Mouse (Mus musculus) intestine, embryonic 16.5 days (tissue): ENCODE measurements around the gene Nynrin. TPM values are rescaled to one million over a fixed set of nuclear protein-coding genes. Genes with fewer than 3 reads are reported as not detected.
A peak's percentile ranks its signal among the peaks of the same experiment; 100 is the strongest.

Experiments
- ATAC-seq: fragments of 200-750 bp; cut with Nextera tagmentation; 2 replicates; pipeline ENCODE4 v1.8.0; 2017; ENCODE audit warnings: moderate TSS enrichment, moderate library complexity
- H3K27ac ChIP-seq: fragments of 300-500 bp; sonication (generic); 2 replicates; pipeline ENCODE4 v1.5.1; 2014; ENCODE audit warnings: mild to moderate bottlenecking, low read length
- H3K27me3 ChIP-seq: fragments of 300-500 bp; sonication (generic); replicated peaks from 2 replicates; pipeline ENCODE4 v1.6.1; 2014; ENCODE audit warnings: low read length, control low read depth, mixed read lengths; ENCODE audit not compliant: control insufficient read depth, insufficient read depth
- H3K36me3 ChIP-seq: fragments of 300-500 bp; sonication (generic); 2 replicates; pipeline ENCODE4 v1.6.1; 2014; ENCODE audit warnings: low read length, control low read depth; ENCODE audit not compliant: control insufficient read depth, insufficient read depth
- H3K4me1 ChIP-seq: fragments of 300-500 bp; sonication (generic); 2 replicates; pipeline ENCODE4 v1.6.1; 2014; ENCODE audit warnings: low read length, control low read depth, mixed read lengths; ENCODE audit not compliant: control insufficient read depth, insufficient read depth
- H3K4me2 ChIP-seq: fragments of 300-500 bp; sonication (generic); 2 replicates; pipeline ENCODE4 v1.6.1; 2014; ENCODE audit warnings: low read depth, low read length, control low read depth
- H3K4me3 ChIP-seq: fragments of 300-500 bp; sonication (generic); 2 replicates; pipeline ENCODE4 v1.5.1; 2014; ENCODE audit warnings: mild to moderate bottlenecking, low read length
- H3K9ac ChIP-seq: fragments of 300-500 bp; sonication (generic); 2 replicates; pipeline ENCODE4 v1.6.1; 2014; ENCODE audit warnings: low read depth, low read length
- H3K9me3 ChIP-seq: fragments of 300-500 bp; sonication (generic); 2 replicates; pipeline ENCODE4 v1.6.1; 2016; ENCODE audit warnings: low read length, control low read depth; ENCODE audit not compliant: control insufficient read depth
- WGBS: fragments of 180-500 bp; shearing (Covaris S2); extraction: QIAGEN DNeasy Blood & Tissue Kit; methylation state at CpG from one replicate; pipeline ENCODE4 v1.1.7; 2014; 5-methylcytosine and 5-hydroxymethylcytosine counted together
- polyA plus RNA-seq: library from polyadenylated mRNA; unstranded; fragments of >200 nt; fragmentation: Nextera tagmentation; extraction: Ambion mirVana; gene quantifications from 2 replicates; pipeline ENCODE4 v1.2.1, GENCODE M21; 2015

Nynrin gene
- polyA plus RNA-seq, 1 experiment from 2014 or later: 12.6 TPM

DNA sequence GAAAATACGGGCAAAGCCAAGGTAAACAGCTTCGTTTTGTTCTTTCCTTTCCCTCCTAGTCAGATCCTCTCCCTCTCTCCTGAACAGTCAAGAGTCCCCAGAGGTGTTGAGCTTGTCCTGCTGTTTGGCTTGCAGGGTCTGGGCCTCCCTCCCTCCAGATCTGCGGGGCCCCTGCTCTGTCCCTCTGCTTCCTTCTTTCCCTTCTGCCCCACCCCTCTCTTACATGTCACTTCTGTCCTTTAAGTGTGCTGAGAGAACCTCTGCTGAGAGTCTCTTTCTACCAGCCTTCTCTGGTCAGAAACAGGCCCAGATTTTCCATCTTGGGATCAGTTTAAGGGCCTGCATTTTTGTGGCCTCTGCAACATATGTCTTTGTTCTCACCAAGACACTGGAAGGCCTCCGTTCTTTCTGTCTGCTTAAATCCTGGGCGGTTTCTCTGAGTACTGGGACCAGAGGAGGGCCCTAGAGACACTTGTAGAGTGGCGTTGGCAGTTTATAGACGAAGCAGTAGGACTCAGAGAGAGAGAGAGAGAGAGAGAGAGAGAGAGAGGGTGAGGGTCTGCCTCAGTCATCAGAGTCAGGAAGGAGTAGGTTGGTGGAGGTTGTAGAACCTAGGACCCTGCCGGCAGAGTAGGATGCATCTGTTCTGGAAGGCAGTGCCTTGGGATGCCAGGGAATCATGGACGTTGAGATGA, 743 bp downstream of the Nynrin start:
- peak overlapping the region; percentile 97 for H3K27ac ChIP-seq
- H3K9ac ChIP-seq: peak overlapping the region; percentile 84
- peak; percentile 62 for ATAC-seq
- H3K9me3 ChIP-seq: no peaks in the 10 kb centered on the region
- H3K27me3 ChIP-seq: no peaks in the 10 kb centered on the region
- H3K4me2 ChIP-seq: peak overlapping the region; percentile 78
- no peaks in the 10 kb centered on the region for H3K36me3 ChIP-seq
- peak overlapping the region; percentile 73 for H3K4me3 ChIP-seq
- WGBS: 0% methylated on average over 9 of the region's 9 CpGs
- peaks cover 43% of the 10 kb centered on the region for H3K4me1 ChIP-seq

DNA sequence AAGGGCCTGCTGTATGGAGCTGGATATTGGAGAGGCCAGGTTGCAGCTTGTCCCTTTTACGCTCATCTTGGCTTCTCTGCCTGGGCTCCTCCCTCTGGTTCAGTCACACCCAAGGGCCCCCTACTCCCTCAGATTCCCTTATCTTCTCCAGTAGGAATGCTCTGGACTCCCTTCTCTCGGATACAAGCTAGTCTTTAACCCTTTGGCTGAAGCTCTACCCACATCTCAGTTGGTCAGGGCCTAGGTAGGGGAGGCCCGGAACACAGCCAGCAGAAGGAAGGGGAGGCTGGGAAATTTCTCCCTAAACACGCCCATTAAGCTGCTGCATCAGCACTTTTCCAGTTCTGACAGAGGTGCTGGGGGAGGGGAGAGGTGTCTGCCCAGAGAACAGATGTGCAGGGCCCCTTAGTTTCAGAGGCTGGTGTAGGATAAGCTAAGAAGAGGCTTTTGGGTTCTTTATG, 1.3 kb downstream of the Nynrin start:
- Histone ChIP-seq H3K36me3 (no peaks in the 10 kb centered on the region), H3K9ac (peak overlapping the region; percentile 84), H3K4me1 (peaks cover 43% of the 10 kb centered on the region), H3K27me3 (no peaks in the 10 kb centered on the region), H3K9me3 (no peaks in the 10 kb centered on the region), H3K27ac (peak overlapping the region; percentile 97), H3K4me2 (peak overlapping the region; percentile 78), H3K4me3 (peak overlapping the region; percentile 73)
- peak; percentile 62 for ATAC-seq
- 0% methylated on average over 4 of the region's 4 CpGs for WGBS

DNA sequence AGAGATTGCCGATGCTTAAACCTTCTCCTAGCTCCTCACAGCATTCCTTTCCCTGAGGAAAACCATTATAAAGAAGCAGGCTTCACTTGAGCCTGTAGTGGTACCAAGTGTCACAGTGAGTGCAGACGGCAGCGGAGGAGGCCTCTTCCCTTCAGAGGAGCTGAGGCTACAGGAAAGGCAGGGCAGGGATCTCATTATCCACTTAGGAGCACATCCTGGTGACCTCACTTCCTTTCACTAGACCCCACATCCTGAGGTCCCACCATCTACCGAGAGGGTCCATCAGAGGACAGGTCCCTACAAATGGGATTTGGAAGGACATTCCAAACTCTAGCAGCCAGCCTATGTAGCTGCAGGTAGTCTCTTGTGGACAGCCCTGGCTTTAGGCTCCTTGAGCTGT, 3.8 kb downstream of the Nynrin start:
- Histone ChIP-seq H3K27me3 (no peaks in the 10 kb centered on the region), H3K4me1 (peaks cover 50% of the 10 kb centered on the region), H3K9me3 (no peaks in the 10 kb centered on the region), H3K9ac (no peak overlapping the region), H3K36me3 (no peaks in the 10 kb centered on the region), H3K4me2 (no peak overlapping the region), H3K27ac (no peak overlapping the region), H3K4me3 (peak overlapping the region; percentile 10; the same call in 1 of the 2 replicates)
- ATAC-seq: no peak
- WGBS: 45% methylated on average over 4 of the region's 4 CpGs

DNA sequence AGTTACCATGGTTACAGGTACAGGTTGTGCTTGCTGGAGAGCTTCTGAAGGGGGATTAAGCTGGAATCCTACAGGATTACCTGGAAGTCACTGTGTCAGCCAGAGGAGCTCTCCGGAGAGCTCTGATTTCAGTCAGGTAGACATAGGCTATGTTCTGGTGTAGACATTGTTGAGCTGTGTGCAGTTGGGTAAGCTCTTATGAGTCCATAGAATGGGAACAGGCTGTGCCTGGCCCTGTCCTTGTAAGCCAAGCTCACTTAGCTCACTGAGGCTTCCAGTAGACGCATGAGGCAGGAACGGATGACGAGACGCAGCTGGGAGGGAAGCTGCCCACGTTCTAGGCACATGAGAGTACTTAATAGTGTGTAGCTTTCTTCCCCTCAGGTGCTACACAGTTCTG, 8.4 kb downstream of the Nynrin start:
- Histone ChIP-seq H3K36me3 (peaks cover 22% of the 10 kb centered on the region), H3K27ac (no peak overlapping the region), H3K4me3 (no peak overlapping the region), H3K27me3 (no peaks in the 10 kb centered on the region), H3K9me3 (no peaks in the 10 kb centered on the region), H3K4me2 (no peak overlapping the region), H3K9ac (no peak overlapping the region), H3K4me1 (peaks cover 30% of the 10 kb centered on the region)
- ATAC-seq: no peak
- WGBS: 57% methylated on average over 6 of the region's 6 CpGs

DNA sequence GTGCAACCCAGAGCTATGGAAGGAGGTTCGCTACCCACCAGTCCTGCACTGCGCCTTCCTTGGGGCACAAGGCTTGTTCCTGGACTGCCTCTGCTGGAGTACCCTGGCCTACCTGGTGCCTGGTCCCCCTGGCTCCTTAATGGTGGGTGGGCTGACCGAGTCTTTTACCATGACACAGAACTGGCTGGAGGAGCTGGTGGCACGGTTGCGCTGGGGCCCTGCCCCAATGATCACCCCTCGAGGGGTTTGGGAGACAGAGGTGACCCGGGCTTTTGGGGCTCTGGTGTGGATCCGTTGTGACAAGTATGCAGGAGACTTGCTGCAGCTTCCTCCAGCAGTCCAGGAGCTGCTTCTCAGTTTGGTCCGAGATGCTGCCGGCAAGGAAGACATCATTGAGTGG, 9.2 kb downstream of the Nynrin start:
- Histone ChIP-seq H3K27me3 (no peaks in the 10 kb centered on the region), H3K4me1 (peaks cover 23% of the 10 kb centered on the region), H3K36me3 (peaks cover 27% of the 10 kb centered on the region), H3K9me3 (no peaks in the 10 kb centered on the region), H3K4me2 (no peak overlapping the region), H3K4me3 (no peak overlapping the region), H3K9ac (no peak overlapping the region), H3K27ac (no peak overlapping the region)
- 84% methylated on average over 10 of the region's 10 CpGs for WGBS
- no peak for ATAC-seq

DNA sequence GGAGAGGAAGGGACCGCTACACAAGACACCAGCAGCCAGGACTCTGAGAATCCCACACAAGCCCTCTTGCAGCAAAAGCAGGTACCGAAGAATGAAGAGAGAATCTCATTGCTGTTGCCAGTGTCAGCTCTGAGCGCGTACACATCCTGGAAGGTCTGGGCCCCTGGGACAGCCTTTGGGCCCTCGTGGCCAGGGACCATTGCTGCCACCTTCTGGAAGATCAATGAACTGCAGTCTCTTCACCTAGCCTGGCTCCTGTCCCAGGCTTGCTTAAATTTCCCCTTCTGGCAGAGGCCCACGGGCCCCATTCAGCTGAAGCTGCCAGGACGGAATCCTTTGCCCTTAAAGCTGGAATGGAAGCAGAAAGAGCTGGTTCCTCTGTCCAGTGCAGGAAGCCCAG, 10.0 kb downstream of the Nynrin start:
- peaks cover 21% of the 10 kb centered on the region for H3K4me1 ChIP-seq
- WGBS: 21% methylated on average over 7 of the region's 7 CpGs
- no peak overlapping the region for H3K4me3 ChIP-seq
- no peak overlapping the region; the same call in 1 of the 2 replicates for H3K9ac ChIP-seq
- H3K27me3 ChIP-seq: no peaks in the 10 kb centered on the region
- ATAC-seq: peak; percentile 68
- no peak overlapping the region; the same call in 1 of the 2 replicates for H3K27ac ChIP-seq
- no peaks in the 10 kb centered on the region for H3K9me3 ChIP-seq
- H3K36me3 ChIP-seq: peaks cover 34% of the 10 kb centered on the region
- H3K4me2 ChIP-seq: no peak overlapping the region

DNA sequence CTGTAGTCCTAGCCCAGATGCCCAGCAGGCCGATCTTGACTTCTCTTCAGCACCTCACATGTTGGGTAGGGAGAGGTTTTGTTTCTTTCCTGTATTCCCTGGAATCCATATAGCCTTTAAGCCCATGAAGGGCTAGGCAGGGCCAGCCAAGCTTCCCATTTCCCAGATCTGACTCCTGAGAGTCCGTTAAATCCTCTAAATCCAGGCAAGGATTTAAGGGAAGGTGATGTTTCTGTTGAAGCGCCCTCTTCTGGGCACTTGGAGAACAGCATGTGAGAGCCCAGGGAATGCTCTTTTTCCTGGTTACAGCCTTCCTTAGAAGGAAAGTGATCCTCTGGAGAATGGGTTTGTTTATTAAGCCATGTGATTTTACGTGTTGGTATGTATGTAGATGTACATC, 13.2 kb downstream of the Nynrin start:
- Histone ChIP-seq H3K36me3 (peaks cover 54% of the 10 kb centered on the region), H3K4me3 (no peak overlapping the region), H3K27ac (no peak overlapping the region), H3K9me3 (no peaks in the 10 kb centered on the region), H3K27me3 (no peaks in the 10 kb centered on the region), H3K9ac (no peak overlapping the region), H3K4me2 (no peak overlapping the region), H3K4me1 (peaks cover 9% of the 10 kb centered on the region)
- WGBS: 31% methylated on average over 4 of the region's 4 CpGs
- no peak for ATAC-seq

DNA sequence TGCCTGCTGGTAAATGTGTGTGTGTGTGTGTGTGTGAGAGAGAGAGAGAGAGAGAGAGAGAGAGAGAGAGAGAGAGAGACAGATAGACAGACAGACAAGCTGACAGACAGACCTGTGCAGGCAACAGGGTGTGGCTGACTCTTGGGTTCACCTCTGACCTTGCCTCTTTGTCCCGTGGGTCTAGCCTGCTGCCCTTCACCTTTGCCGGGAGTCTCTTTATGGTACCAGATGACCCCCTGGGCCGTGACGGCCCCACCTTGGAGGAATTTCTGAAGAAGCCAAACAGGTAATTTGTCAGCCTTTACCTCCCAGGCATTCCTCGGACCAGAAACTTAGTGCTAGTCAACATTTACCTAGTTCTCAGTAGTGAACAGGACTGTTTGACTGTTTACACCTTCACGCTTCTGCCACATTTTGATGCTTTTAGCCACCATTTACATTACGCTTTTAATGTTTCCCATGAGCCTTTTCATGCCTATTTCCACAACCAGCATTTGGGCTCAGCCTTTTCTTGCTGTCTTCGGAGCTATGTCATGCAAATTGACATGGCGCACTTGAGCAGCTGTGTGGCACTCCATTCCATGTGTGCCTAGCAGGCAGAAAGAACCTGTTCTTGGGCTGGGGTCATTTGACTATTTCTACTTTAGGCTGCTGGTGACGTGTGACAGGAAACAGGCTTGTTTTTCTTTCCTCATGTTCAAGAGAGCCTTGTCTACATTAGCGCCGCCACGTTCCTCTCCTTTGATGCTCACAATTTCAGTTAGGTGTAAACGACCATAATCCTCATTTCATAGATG, 14.6 kb downstream of the Nynrin start:
- H3K36me3 ChIP-seq: peaks cover 52% of the 10 kb centered on the region
- no peak overlapping the region for H3K4me2 ChIP-seq
- peaks cover 3% of the 10 kb centered on the region for H3K4me1 ChIP-seq
- no peak overlapping the region for H3K4me3 ChIP-seq
- no peaks in the 10 kb centered on the region for H3K27me3 ChIP-seq
- 86% methylated on average over 14 of the region's 14 CpGs for WGBS
- no peak for ATAC-seq
- no peaks in the 10 kb centered on the region for H3K9me3 ChIP-seq
- H3K27ac ChIP-seq: no peak overlapping the region
- H3K9ac ChIP-seq: no peak overlapping the region

DNA sequence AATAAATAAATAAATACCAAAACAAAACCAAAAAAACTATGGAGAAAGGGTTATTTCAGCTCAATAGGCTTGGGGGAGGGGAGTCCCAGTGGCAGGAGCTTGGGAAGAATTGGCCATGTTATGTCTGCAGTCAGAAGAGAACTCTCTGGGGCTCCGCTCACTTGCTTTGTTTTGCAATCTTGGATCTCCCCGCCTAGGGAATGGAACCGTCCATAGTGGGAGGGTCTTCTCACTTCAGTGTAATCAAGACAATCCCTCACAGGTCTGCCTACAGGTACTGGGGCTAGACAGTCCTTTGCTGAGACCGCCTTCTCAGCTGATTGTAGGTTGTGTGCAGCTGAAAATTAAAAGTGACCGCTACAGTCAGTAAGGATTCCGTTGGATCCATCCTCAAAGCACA, 15.7 kb downstream of the Nynrin start:
- Histone ChIP-seq H3K9ac (no peak overlapping the region), H3K27me3 (no peaks in the 10 kb centered on the region), H3K4me3 (no peak overlapping the region), H3K9me3 (no peaks in the 10 kb centered on the region), H3K27ac (no peak overlapping the region), H3K4me2 (no peak overlapping the region), H3K4me1 (peaks cover 7% of the 10 kb centered on the region; the same call in 1 of the 2 replicates), H3K36me3 (peaks cover 43% of the 10 kb centered on the region)
- WGBS: 95% methylated on average over 6 of the region's 6 CpGs
- no peak for ATAC-seq
